Mouse (Mus musculus) thymus, postnatal 25 days (tissue): ENCODE results near the gene Furin.
A peak's percentile ranks its signal among the peaks of the same experiment; 100 is the strongest.

Experiments used
- DNase-seq: peaks from one replicate; pipeline ENCODE4 v3.0.0; 2022

Gene Furin

GRCm38 (mm10) chr7:80426363-80426762 lies 21.1 kb upstream of the Furin start:
- no peak for DNase-seq

GRCm38 (mm10) chr7:80424722-80425121 lies 19.5 kb upstream of the Furin start:
- DNase-seq, result no peak

- DNase-seq, result peak; percentile 38
Measured at GRCm38 (mm10) chr7:80422759-80423480, 17.7 kb upstream of the Furin start.

GRCm38 (mm10) chr7:80421576-80421975 lies 16.3 kb upstream of the Furin start:
- DNase-seq, result no peak

- no peak for DNase-seq
Measured at GRCm38 (mm10) chr7:80420586-80420985, 15.3 kb upstream of the Furin start.

- DNase-seq, result no peak
Measured at GRCm38 (mm10) chr7:80419278-80419677, 14.0 kb upstream of the Furin start.

GRCm38 (mm10) chr7:80418036-80418435 lies 12.8 kb upstream of the Furin start:
- no peak for DNase-seq

GRCm38 (mm10) chr7:80417601-80418000 lies 12.4 kb upstream of the Furin start:
- no peak for DNase-seq

- peak; percentile 30 for DNase-seq
Measured at GRCm38 (mm10) chr7:80416969-80417368, 11.7 kb upstream of the Furin start.

GRCm38 (mm10) chr7:80414303-80414855 lies 9.1 kb upstream of the Furin start:
- peak; percentile 30 for DNase-seq

- DNase-seq, result peak; percentile 45
Measured at GRCm38 (mm10) chr7:80413512-80414302, 8.5 kb upstream of the Furin start.

GRCm38 (mm10) chr7:80412781-80413180 lies 7.5 kb upstream of the Furin start:
- no peak for DNase-seq

GRCm38 (mm10) chr7:80412279-80412678 lies 7.0 kb upstream of the Furin start:
- no peak for DNase-seq

- DNase-seq, result no peak
Measured at GRCm38 (mm10) chr7:80410380-80410779, 5.1 kb upstream of the Furin start.

- no peak for DNase-seq
Measured at GRCm38 (mm10) chr7:80407712-80408111, 2.5 kb upstream of the Furin start.

- DNase-seq, result no peak
Measured at GRCm38 (mm10) chr7:80406186-80406585, 950 bp upstream of the Furin start.

GRCm38 (mm10) chr7:80404101-80404894 lies 938 bp downstream of the Furin start:
- DNase-seq, result peak; percentile 23

GRCm38 (mm10) chr7:80403551-80403950 lies 1.7 kb downstream of the Furin start:
- no peak for DNase-seq

- DNase-seq, result peak; percentile 63
Measured at GRCm38 (mm10) chr7:80402651-80403321, 2.5 kb downstream of the Furin start.

GRCm38 (mm10) chr7:80401860-80402641 lies 3.2 kb downstream of the Furin start:
- peak; percentile 56 for DNase-seq

- DNase-seq, result no peak
Measured at GRCm38 (mm10) chr7:80401041-80401859, 4.0 kb downstream of the Furin start.
